Mouse (Mus musculus): Measurements from ENCODE around the gene Ldhd.
A peak's percentile ranks its signal among the peaks of the same experiment; 100 is the strongest.

Ldhd gene

GRCm38 (mm10) chr8:111594044-111594840 lies 35.9 kb downstream of the Ldhd start:
- no peak for DNase-seq

- no peak for DNase-seq
These were observed 37.7 kb downstream of the Ldhd start for GRCm38 (mm10) chr8:111592390-111592910.

GRCm38 (mm10) chr8:111591176-111591575 lies 39.0 kb downstream of the Ldhd start:
- DNase-seq = no peak

- no peak for DNase-seq
These were observed 40.0 kb downstream of the Ldhd start for GRCm38 (mm10) chr8:111590214-111590613.

GRCm38 (mm10) chr8:111588336-111588735 lies 41.8 kb downstream of the Ldhd start:
- DNase-seq = no peak

GRCm38 (mm10) chr8:111587545-111588094 lies 42.6 kb downstream of the Ldhd start:
- DNase-seq = no peak

- no peak for DNase-seq
These were observed 45.2 kb downstream of the Ldhd start for GRCm38 (mm10) chr8:111584946-111585345.

- DNase-seq = no peak
These were observed 47.8 kb downstream of the Ldhd start for GRCm38 (mm10) chr8:111582386-111582785.

GRCm38 (mm10) chr8:111580306-111580705 lies 49.9 kb downstream of the Ldhd start:
- no peak for DNase-seq

GRCm38 (mm10) chr8:111579318-111579717 lies 50.9 kb downstream of the Ldhd start:
- DNase-seq = peak; percentile 75

- DNase-seq = no peak
These were observed 52.2 kb downstream of the Ldhd start for GRCm38 (mm10) chr8:111577880-111578533.

GRCm38 (mm10) chr8:111576501-111576900 lies 53.7 kb downstream of the Ldhd start:
- DNase-seq = no peak

GRCm38 (mm10) chr8:111575492-111575891 lies 54.7 kb downstream of the Ldhd start:
- DNase-seq = no peak

GRCm38 (mm10) chr8:111574016-111574415 lies 56.2 kb downstream of the Ldhd start:
- DNase-seq = no peak

Data from cerebellum, adult 9-10 months (tissue).